Mouse (Mus musculus) lung, postnatal 36 days (tissue): ENCODE data around the gene Copz2.

Source experiments
- DNase-seq: peaks from one replicate; pipeline ENCODE4 v3.0.0; 2022; ENCODE audit warnings: mixed read lengths

Copz2 gene

DNA sequence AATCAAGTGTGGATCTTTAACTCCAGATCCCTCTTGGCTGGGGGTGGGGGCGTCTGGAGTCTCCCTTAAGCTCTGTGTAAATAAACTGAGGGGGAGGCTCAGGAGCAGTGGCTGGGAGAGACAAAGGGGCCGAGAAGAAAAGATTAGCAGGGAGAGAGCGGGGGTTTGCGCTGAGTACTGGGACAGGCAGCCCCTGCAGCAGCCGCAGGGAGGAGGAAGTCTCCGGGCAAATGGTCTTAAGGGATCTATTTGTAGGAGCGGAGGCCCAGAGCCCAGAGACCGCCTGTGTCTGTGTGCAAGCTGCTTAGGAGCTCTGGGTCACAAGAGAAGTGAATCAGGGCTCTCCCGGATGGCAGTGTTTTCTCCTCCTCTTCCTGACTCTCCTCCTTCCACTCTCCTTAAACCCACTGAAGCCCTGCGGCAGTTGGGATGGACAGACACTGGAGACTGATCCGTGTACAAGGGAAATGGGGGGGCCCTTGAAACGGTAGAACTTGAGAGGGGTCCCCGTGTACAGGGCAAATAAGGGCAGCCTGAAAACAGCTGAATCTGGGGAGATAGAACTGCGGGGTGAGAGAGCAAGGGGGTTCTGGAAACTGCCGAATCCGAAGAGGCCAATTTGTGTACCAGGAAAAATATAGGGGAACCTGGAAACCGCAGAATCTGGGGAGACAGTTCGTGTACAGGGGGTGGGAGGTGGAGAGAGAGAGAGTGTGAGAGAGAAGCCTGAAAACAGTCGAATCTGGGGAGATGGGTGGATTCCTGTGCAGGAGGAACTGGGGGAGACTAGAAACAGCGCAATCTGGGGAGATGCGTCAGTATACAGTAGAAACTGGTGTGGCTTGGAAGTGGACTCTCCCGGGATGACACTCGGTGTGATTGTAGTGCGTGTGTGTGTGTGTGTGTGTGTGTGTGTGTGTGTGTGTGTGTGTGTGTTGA lies 23.0 kb downstream of the Copz2 start:
- DNase-seq: no peak

GRCm38 (mm10) chr11:96873601-96874140 lies 24.0 kb downstream of the Copz2 start:
- no peak for DNase-seq

GRCm38 (mm10) chr11:96875270-96875669 lies 25.6 kb downstream of the Copz2 start:
- DNase-seq: no peak

- peak; percentile 49 for DNase-seq
These were observed 26.1 kb downstream of the Copz2 start for GRCm38 (mm10) chr11:96875745-96876144.

GRCm38 (mm10) chr11:96876300-96877040 lies 26.8 kb downstream of the Copz2 start:
- no peak for DNase-seq

DNA sequence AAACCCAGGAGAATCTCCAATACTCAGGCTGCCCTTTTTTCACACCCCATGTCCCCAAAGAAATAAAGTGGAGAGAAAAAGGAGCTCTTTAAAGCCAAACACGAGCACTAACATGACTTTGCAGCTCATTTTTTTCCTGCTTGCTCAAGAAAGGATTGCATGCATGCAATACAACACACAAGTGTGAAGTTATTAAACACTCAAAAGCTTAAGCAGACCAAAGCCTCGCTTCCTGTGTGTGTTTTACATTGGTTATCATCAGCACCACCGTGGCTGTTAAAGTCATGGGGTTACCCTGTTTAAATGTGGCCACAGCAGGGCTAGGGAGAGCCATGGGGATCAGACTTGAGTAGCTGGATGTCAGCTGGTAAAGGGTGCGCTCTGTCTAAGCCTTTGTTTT lies 27.4 kb downstream of the Copz2 start:
- no peak for DNase-seq

GRCm38 (mm10) chr11:96878715-96879114 lies 29.0 kb downstream of the Copz2 start:
- DNase-seq: no peak

DNA sequence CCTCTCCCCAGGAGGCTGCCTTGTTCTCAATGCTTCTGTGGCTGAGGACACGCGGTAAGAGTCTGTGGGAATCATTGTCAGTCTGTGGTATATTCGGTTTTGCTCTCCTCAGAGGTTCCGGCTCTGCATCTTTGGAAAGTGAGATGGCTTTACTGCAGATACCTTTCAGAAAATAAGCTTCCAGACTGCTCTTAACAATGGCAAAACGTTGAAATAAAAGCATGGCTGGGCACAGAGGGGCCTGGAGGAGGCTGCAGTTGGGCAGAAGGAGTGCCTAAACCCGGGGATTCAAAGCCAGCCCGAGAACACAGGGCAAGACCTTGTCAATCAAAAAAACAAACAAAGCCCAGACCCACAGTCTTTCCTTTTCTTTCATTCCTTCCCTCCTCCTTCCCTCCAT lies 29.7 kb downstream of the Copz2 start:
- DNase-seq: no peak

GRCm38 (mm10) chr11:96880296-96880695 lies 30.6 kb downstream of the Copz2 start:
- DNase-seq: peak; percentile 53

DNA sequence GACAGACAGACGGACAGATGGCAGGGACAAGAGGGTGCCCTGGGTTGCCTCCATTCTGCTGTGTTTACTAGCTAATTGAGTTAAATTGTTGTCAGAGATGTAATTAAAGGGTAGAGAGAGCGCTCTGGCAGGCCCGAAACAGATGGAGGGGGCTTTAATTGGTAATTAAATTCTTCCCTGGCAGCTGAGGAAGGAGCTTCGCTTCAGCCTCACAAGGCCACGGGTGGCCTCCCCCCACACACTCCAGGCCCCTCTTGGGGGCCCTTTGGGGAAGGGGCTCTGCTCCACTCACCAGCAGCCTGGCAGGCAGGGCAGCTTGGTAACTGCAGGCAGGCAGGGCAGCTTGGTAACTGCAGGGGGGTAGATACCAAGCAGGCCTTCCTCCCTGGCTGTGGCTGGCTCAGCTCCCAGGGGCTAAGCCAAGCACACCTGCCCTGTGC lies 36.3 kb downstream of the Copz2 start:
- no peak for DNase-seq

- no peak for DNase-seq
These were observed 37.4 kb downstream of the Copz2 start for GRCm38 (mm10) chr11:96886942-96887546.

- no peak for DNase-seq
These were observed 42.3 kb downstream of the Copz2 start for GRCm38 (mm10) chr11:96891784-96892527.

DNA sequence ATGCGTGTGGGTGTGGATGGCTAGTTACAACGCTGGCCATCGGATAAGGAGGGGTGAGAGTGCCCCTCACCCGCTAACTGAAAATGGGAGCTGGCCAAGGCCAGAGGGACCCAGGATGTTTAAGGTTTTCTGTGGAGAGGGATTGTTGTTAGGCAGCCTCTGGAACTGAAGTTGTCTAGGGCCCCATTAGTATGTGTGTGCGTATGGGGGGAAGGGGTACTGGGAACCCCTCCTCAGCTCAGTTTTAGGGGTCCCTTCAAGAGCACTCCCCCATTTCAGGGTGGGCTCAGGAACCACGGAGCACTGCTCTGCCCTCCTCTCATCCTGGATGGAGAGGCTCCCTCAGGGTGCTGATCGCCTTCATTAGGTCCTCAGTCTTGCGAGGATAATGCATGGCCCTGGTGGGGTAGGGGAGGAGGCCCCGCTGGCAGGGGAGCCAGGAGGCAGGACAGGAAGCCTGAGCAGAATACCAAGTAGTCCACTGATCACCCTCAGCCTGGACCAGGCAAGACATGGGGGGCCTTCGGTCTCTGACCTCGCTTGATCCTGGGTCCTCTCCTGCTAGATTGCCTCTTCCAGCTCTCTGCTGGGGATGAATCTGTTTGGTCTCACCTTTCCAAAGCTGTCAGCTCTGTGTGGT lies 43.7 kb downstream of the Copz2 start:
- DNase-seq: no peak

DNA sequence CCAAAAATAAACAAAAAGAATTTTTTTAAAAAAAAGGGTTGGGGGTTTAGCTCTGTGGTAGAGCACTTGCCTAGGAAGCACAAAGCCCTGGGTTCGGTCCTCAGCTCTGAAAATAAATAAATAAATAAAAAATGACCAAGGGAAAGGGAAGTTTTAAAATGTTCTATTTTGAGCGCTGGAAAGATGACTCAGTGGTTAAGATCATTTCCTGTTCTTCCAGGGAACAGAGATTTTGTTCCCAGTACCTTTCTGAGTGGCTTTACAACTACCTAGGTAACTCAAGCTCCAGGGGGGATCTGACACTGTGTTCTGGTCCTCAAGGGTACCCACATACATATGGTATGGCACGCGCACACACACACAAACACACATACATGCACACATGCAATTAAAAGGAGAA lies 46.2 kb downstream of the Copz2 start:
- no peak for DNase-seq

DNA sequence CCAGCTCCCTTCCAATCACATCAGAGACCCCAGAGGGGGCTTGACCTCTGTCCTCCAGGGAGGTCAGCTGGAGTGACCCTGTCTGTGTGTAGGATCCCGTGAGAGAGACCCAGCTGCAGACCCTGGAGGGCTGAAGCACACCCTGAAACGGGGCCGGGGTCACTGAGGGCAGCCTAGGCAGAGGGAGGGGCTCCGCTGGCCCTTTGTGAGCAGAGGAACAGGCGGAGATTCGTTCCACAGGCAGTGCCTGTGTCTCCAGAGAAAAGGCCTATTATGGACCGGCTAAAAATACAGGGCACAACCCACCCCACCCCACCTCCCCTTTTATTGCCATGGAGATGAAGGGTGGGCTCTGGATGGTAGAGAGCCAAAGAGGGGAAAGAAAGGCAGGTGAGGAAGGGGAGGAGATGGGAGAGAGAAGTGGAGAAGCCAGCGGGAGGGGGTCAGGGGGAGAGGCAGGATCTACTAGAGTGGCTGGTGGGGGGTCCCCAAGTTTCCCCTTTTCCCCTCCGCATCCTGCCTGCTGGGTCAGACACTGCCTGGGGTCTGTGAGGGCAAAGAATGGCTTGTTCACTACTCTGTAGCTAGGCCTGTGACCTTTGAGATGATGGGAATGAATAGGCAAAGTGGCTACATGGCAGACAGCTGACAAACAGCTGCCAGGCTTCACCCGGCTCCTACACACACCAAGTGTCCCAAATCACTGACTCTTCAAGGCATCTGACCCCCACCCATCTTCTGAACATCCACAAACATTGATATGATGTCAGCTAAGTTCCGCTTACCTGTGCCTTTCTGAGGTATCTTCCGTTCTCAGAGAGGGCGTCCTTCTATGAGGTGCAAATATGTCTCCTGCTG lies 50.0 kb downstream of the Copz2 start:
- peak; percentile 32 for DNase-seq

DNA sequence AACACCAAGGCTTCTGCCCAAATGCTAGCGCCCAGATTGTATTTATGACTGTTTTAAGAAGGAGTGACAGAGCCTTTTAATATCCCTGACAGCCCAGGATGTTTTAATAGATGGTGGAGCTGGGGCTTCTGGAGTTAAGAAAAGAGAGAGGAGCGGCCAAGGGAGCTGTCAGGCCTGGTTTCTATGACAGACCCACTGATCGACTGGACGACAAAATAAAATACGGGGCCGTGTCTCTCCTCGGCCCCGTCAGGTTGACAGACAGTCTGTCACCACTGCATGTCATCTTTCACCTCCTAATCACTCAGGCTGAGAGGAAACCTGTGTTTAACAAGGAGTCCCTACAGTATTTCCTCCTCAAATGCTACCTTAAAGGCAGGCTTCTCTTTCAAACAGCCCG lies 51.7 kb downstream of the Copz2 start:
- no peak for DNase-seq

GRCm38 (mm10) chr11:96902639-96903635 lies 53.3 kb downstream of the Copz2 start:
- peak; percentile 27 for DNase-seq

DNA sequence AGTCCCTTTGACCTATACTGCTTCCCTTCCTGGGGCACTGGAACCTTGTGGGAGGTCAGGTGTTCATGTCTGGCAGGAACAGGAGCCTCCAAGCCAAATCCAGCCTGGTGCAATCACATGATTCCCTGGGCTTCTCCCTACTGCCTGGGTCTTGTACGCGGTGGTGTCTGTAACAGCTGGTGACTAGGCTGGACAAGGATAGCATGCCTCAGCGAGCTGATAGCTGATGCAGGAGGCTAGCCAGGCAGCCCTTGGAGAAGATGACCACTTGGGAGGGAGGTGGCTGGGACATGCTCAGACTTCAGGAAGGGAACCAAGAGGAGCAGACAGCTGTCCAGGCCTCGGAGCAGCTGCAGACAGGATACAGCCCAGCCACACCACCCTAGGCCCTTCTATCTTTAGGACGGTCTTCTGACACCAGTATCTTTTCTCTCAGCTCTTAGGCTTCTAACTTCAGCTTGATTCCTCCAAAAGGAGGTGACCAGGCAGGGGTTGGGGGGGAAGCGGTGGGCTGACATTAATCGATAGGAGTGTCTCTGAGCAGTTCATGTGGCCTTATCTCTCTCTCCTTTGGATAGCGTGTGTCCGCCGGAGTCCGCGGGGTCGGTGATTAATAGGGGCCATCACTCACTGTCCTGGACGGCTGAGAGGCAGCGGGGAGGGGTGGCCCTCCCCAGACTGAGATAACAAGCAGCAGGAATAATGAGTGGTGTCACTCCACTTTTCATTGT lies 56.9 kb downstream of the Copz2 start:
- DNase-seq: peak; percentile 24

- DNase-seq: no peak
These were observed 58.9 kb downstream of the Copz2 start for GRCm38 (mm10) chr11:96908594-96908993.
